Mouse (Mus musculus): ENCODE data around the gene Tle3.

Tle3 gene

GRCm38 (mm10) chr9:61371755-61372509, at the start of gene Tle3:
Tle3 (plus strand) TSS chr9:61372366.
- in situ Hi-C loops (cut with MboI; ENCODE audit: low sequenced_read_pairs), result no loop called here

- in situ Hi-C loops (cut with MboI; ENCODE audit: low sequenced_read_pairs), result no loop called here
These were observed 48.9 kb upstream of the Tle3 start for GRCm38 (mm10) chr9:61323221-61323620.

DNA sequence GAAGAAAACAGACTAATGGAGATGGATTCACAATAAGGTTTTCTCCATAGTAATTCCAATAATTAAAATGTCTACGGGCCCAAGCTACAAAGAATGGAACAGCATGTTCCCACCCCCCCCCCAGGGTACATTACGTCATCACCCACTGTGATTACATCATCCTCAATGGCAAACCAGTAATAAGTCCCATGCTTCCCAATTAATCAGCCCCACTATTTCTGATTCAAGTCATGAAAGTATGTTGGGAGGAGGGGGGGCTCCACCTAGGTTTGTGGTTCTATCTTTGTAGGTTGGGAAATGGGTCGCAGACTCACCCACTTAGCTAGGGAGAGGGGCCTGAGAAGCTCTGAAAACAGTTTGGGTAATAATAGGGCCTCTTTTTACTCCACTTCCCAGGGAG, 48.3 kb upstream of the Tle3 start:
- in situ Hi-C loops (cut with MboI; ENCODE audit: low sequenced_read_pairs), result no loop called here

GRCm38 (mm10) chr9:61324354-61324753, 47.8 kb upstream of the Tle3 start:
- in situ Hi-C loops (cut with MboI; ENCODE audit: low sequenced_read_pairs), result no loop called here

- in situ Hi-C loops (cut with MboI; ENCODE audit: low sequenced_read_pairs), result no loop called here
These were observed 47.2 kb upstream of the Tle3 start for GRCm38 (mm10) chr9:61325012-61325411.

GRCm38 (mm10) chr9:61325931-61326351, 46.2 kb upstream of the Tle3 start:
- in situ Hi-C loops (cut with MboI; ENCODE audit: low sequenced_read_pairs), result no loop called here

- in situ Hi-C loops (cut with MboI; ENCODE audit: low sequenced_read_pairs), result no loop called here
These were observed 45.2 kb upstream of the Tle3 start for GRCm38 (mm10) chr9:61326922-61327321.

DNA sequence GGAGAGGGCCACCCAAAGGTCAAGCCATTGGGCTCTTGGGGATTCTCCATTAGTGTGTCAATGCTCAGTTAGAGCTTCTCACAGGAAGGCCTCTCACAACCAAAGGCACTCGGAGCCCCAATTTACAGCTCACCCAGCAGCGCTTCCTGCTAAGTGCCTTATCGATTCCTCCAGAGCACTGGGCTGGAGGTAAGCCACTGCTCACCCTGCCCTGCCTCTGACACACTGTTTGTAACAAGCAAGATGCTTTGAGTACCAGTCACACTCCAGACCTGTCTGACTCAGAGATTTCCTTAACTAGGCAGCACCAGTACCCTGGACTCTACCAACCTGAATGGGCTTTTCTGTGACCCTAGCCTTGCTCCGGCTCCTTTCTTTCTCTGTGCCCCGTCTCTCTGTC, 44.0 kb upstream of the Tle3 start:
- in situ Hi-C loops (cut with MboI; ENCODE audit: low sequenced_read_pairs), result no loop called here

- in situ Hi-C loops (cut with MboI; ENCODE audit: low sequenced_read_pairs), result no loop called here
These were observed 41.4 kb upstream of the Tle3 start for GRCm38 (mm10) chr9:61330747-61331146.

DNA sequence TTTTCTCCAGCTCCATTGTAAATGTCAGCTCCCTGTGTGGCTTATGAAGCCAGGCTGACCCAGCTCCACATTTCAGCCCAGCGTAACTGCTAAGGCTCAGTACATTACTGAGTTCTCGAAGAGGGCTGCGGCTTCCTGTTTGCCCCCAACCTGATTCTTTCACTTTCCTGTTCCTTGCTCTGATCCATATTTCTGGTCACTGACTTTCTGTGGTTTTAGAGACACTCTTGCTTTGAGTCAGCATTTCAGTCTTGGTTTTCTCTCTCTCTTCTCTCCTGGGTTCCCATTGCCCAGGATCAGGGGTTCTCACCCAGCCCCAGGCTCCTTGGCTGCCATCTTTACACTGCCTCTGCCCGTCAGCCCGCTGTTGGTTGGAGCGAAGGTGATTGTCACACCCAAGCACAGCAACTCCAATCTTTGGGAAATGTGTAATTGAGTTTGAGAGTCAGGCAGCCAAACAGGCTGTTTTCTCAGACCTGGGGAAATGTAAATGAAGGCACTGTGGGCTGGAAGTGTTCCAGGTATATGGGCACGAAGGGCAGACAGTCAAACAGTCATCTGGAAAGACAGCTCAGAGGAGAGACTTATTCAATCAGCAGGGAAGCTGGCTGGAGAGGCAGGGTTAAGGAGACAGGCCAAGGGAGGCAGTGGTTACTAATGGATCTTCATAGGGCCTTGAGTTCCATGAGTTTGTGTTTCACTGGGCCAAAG, 39.8 kb upstream of the Tle3 start:
- in situ Hi-C loops (cut with MboI; ENCODE audit: low sequenced_read_pairs), result no loop called here

DNA sequence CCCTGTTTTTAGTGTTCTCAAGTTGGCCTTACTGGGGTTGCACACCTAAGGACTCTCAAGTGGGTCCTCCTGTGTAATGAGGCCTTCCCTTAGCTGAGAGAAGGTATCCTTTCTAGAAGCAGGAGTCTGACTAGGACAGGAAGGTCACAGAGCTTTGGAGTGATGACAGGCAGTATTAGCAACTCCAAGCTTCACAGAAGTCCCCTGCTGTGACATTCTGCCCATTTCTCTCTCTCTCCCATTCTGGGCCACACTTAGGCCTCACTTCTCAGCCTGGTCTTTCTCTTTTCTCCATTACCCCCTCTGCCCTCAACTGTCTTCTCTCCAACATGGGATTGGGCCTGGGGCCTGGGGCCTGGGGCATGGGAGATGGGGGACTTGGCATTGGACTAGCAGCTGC, 36.0 kb upstream of the Tle3 start:
- in situ Hi-C loops (cut with MboI; ENCODE audit: low sequenced_read_pairs), result no loop called here

- in situ Hi-C loops (cut with MboI; ENCODE audit: low sequenced_read_pairs), result no loop called here
These were observed 35.3 kb upstream of the Tle3 start for GRCm38 (mm10) chr9:61336591-61337587.

GRCm38 (mm10) chr9:61337665-61338064, 34.5 kb upstream of the Tle3 start:
- in situ Hi-C loops (cut with MboI; ENCODE audit: low sequenced_read_pairs), result no loop called here

DNA sequence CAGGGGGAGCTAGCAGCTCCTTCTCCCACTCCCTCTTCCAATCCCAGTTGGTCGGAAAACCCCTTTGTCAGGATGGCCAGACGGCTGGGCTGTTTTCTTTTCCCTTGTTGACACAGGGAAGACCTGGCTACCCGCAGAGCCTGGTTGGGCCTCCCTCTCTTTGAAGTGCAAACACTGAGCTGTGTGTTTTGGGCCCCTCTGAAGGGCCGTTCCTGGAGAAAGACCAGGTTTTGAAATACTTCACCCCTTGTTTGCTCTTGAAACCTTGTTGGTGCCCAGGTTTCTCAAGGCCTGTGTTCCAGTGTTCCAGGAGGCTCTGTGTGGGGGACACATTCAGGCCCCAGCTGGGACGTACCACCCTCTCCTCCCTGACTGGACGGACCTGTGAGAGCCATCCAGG, 32.9 kb upstream of the Tle3 start:
- in situ Hi-C loops (cut with MboI; ENCODE audit: low sequenced_read_pairs), result no loop called here

DNA sequence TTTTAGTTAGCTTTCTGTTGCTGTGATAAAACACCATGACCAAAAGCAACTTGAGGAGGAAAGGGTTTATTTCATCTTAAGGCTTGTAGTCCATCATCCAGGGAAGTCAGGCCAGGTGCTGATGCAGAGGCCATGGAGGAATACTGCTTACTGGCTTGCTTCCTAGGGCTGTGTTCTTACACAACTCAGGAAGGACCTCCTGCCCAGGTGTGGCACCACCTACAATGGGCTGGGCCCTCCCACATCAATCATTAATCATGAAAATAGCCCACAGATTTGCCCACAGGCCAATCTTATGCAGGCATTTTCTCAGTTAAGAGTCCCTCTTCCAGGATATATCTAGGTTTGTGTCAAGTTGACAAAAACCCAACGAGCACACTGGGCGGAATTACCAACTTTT, 31.8 kb upstream of the Tle3 start:
- in situ Hi-C loops (cut with MboI; ENCODE audit: low sequenced_read_pairs), result no loop called here

DNA sequence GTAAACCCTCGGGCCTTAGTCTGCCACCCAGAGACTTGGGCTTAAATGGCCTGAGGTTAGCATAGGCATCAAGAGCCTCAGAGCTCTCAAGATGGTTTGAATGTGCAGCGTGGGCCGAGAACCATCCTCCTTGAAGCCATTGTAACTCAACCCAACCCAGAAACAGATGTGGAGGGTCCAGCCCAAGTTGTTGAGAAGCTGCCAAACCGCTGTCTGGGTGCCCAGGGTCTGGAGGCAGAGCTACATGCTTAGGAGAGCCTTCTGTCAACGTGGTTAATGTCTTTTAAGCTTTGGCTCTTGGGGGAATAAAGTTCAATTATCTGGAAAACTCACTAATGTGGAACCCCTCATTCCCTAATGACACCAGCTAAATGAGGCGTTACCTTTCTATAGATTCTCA, 29.9 kb upstream of the Tle3 start:
- in situ Hi-C loops (cut with MboI; ENCODE audit: low sequenced_read_pairs), result no loop called here

GRCm38 (mm10) chr9:61344684-61345083, 27.5 kb upstream of the Tle3 start:
- in situ Hi-C loops (cut with MboI; ENCODE audit: low sequenced_read_pairs), result no loop called here

- in situ Hi-C loops (cut with MboI; ENCODE audit: low sequenced_read_pairs), result no loop called here
These were observed 25.2 kb upstream of the Tle3 start for GRCm38 (mm10) chr9:61347011-61347410.

DNA sequence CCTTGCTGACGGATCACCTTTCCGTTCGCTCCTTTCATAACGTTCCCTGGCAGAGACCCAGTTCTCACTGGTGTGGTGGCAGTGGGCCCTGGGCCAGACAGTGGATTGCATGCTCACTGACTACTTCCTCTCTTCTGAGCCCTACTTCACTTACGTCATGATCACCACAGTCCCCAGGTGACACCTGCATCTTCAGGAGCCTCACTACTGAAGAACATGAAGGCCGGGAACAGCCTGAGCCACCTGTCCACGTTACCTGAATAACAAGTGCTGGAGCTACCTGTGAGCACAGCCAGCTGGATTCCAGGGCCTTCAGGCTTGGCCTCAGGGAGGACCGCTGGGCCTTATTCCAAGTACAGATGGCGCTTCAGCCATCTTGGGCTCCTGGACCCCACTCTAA, 24.1 kb upstream of the Tle3 start:
- in situ Hi-C loops (cut with MboI; ENCODE audit: low sequenced_read_pairs), result no loop called here

DNA sequence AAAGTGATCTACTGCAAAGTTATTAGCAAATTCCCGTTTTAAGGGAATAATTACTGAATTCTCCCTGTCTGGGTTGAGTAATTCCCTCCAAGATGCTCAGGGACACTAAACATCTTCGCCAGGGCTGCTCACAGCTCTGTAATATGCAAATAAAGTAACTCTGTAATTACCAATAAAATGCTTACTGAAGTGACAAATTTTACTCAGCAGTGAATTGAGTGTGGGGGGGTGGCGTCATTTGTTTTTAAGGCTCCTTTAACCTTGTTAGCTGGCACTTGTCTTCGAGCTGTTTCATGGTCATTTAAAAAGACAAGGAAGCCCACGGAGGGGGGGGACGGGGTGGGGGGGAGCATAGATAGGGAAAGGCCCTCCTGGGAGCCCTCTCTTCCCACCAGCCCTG, 23.6 kb upstream of the Tle3 start:
- in situ Hi-C loops (cut with MboI; ENCODE audit: low sequenced_read_pairs), result no loop called here

- in situ Hi-C loops (cut with MboI; ENCODE audit: low sequenced_read_pairs), result no loop called here
These were observed 22.5 kb upstream of the Tle3 start for GRCm38 (mm10) chr9:61349697-61350096.

All from CH12F3 (cell line).